Mouse (Mus musculus) B cell, adult 2 months (primary cell): ENCODE data around the gene Olfr412.

Experiments
- DNase-seq, 2 experiments: peaks; one replicate each; pipeline ENCODE4 v3.0.0; 2022

The Olfr412 gene

DNA sequence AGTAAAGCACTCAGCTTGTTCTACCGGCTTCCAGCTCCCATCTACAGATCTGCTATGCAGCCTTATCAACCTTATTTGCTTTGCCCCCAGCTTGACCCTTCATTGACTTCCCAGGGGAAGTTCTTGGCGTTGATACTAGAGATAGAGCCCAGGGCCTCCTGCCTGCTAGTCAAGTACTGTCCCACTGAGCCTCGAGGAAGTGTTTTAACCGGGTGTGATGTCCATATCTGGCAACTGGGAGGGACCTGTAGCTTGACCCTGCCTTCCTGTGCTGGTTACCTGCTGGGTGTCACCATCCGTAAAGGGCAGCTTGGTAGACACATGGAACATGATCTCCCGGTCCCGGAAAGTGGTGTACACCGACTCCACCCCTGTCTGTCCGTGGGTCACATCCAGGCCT is 52.2 kb downstream of the Olfr412 start:
- DNase-seq, result no peak

DNA sequence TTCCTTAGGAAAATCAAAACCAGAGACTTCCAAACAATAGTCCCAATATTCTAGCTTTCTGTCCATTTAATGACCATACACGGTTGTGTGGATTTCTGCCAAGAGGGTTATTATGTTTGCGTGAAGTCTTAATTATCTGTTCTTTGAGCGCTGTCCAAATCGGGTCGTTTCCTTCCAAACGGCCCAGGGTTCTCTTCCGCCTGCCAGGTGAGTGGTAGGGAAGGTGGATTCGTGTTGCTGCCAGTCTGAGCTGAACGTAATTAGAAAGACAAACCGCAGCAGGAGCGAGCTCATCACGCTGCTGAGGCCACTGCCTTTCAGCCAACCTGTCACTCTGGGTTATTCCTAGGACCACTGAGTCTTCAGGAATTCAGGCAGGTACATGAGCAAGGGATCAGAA is 53.9 kb downstream of the Olfr412 start:
- DNase-seq, result no peak
